Mouse (Mus musculus) C2C12 (cell line): Measurements from ENCODE around the gene 1700003H04Rik. TPM values are rescaled to one million over a fixed set of nuclear protein-coding genes. Genes with fewer than 3 reads are reported as not detected.

ENCODE experiments used
- H3K27me3 ChIP-seq: one replicate; pipeline ENCODE4 v1.6.1; 2011; ENCODE audit not compliant: control insufficient read depth, insufficient read depth, insufficient read length
- H3K36me3 ChIP-seq: one replicate; pipeline ENCODE4 v1.6.1; 2011; ENCODE audit not compliant: control insufficient read depth, insufficient read depth
- H3K4me3 ChIP-seq: one replicate; pipeline ENCODE4 v1.5.1; 2011; ENCODE audit warnings: mild to moderate bottlenecking, control low read depth; ENCODE audit not compliant: poor library complexity, insufficient read depth, severe bottlenecking
- H3K79me2 ChIP-seq: one replicate; pipeline ENCODE4 v1.6.1; 2011; ENCODE audit not compliant: control insufficient read depth, insufficient read depth
- H3K79me3 ChIP-seq: one replicate; pipeline ENCODE4 v1.6.1; 2011; ENCODE audit warnings: low read depth, control low read depth
- H3ac ChIP-seq: one replicate; pipeline ENCODE3; 2011; ENCODE audit warnings: low read depth; ENCODE audit not compliant: control insufficient read depth, insufficient read length
- CEBPB ChIP-seq: IDR thresholded peaks from one replicate; pipeline ENCODE4 v1.6.1; 2011; ENCODE audit warnings: low read depth, mild to moderate bottlenecking, control low read depth, moderate library complexity
- CTCF ChIP-seq: IDR thresholded peaks from one replicate; pipeline ENCODE4 v1.5.1; 2011; ENCODE audit not compliant: control insufficient read depth, insufficient read depth, insufficient read length
- FOSL1 ChIP-seq: IDR thresholded peaks from one replicate; pipeline ENCODE4 v1.8.0; 2011; ENCODE audit warnings: mild to moderate bottlenecking, low read length; ENCODE audit not compliant: poor library complexity, insufficient read depth, severe bottlenecking
- MAX ChIP-seq: IDR thresholded peaks from one replicate; pipeline ENCODE4 v1.6.1; 2011; ENCODE audit warnings: mild to moderate bottlenecking, control low read depth
- MYOD1 ChIP-seq: IDR thresholded peaks from one replicate; pipeline ENCODE4 v1.6.1; 2011; ENCODE audit warnings: low read depth; ENCODE audit not compliant: control insufficient read depth, insufficient read length
- MYOG ChIP-seq: IDR thresholded peaks from one replicate; pipeline ENCODE4 v1.6.1; 2011; ENCODE audit not compliant: control insufficient read depth, insufficient read length; ENCODE audit errors: extremely low read depth
- USF1 ChIP-seq: IDR thresholded peaks from one replicate; pipeline ENCODE4 v1.6.1; 2011; ENCODE audit warnings: low read depth, mild to moderate bottlenecking, control low read depth, moderate library complexity
- long read RNA-seq, 2 experiments: library from polyadenylated mRNA; unstranded; transcript quantifications; one replicate each; pipeline ENCODE4 v2.0.0; 2019 to 2020
- polyA plus RNA-seq: library from polyadenylated mRNA; unstranded; fragments of >200 nt; fragmentation: generic; extraction: Trizol; gene quantifications from one replicate; pipeline ENCODE4 v1.2.1, GENCODE M21; 2012; ENCODE audit warnings: missing spikeins

The 1700003H04Rik gene
- polyA plus RNA-seq: not detected
- long read RNA-seq, experiment 1: 0 reads
- long read RNA-seq, experiment 2: 0 reads

DNA sequence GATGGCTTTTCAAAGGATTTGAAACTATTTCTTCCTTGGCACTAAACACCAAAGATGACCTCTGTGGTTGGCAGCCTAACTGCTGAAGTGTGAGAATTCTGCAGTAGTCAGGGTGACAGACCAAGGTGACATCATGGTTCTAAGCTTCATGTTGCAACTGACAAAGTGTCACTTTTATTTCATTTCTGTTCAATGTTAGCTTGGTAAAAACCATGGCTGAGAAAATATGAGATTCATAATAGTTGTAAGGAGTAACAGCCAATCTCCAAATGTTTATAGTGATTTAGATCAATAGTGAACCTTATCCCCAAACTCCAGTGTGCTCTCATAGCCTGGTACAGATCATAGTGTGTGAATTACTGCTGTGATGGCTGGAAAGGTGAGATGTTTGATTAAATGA, at the start of gene 1700003H04Rik:
TSS of gene 1700003H04Rik (minus strand) at position 101 of the 400 bp plus-strand sequence.
- Histone ChIP-seq H3K27me3 (no peaks in the 10 kb centered on the region), H3K79me3 (no peaks in the 10 kb centered on the region), H3ac (no peak within 1 kb of the TSS), H3K79me2 (no peaks in the 10 kb centered on the region), H3K4me3 (no peak within 1 kb of the TSS), H3K36me3 (no peaks in the 10 kb centered on the region)
- no peak for TF ChIP-seq CEBPB
- TF ChIP-seq MYOD1: no peak
- no peak for TF ChIP-seq CTCF
- no peak for TF ChIP-seq USF1
- no peak for TF ChIP-seq MAX
- TF ChIP-seq MYOG: no peak

- Histone ChIP-seq H3K27me3 (no peaks in the 10 kb centered on the region), H3K36me3 (no peaks in the 10 kb centered on the region), H3ac (no peak overlapping the region), H3K79me3 (no peaks in the 10 kb centered on the region), H3K79me2 (no peaks in the 10 kb centered on the region), H3K4me3 (no peak overlapping the region)
- TF ChIP-seq USF1 (no peak), MAX (no peak), CTCF (no peak), FOSL1 (no peak), CEBPB (no peak), MYOG (no peak), MYOD1 (no peak)
Observed at GRCm38 (mm10) chr3:124623031-124623430, 42.1 kb upstream of the 1700003H04Rik start.

DNA sequence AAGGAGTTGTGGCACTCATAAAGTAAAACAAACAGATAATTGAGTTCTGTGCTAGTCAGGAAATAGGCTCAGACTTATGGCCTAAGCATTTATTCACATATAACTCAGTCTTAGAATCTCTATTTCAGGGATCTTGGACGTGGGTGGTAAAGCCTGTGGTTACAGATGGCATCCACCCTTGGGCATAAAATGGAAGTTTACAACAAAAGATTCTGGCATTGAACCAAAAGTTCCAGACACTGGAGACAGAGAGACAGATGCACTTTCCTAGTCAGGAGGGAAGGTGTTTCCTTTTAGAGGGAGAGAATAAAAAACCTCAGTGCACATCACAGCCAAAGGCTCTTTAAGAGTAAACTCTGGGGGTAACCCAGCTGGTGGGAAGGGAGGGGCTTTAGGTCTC, 32.4 kb upstream of the 1700003H04Rik start:
- Histone ChIP-seq H3K27me3 (no peaks in the 10 kb centered on the region), H3K36me3 (no peaks in the 10 kb centered on the region), H3ac (no peak overlapping the region), H3K79me3 (no peaks in the 10 kb centered on the region), H3K79me2 (no peaks in the 10 kb centered on the region), H3K4me3 (no peak overlapping the region)
- no peak for TF ChIP-seq USF1
- no peak for TF ChIP-seq CEBPB
- TF ChIP-seq MAX: no peak
- TF ChIP-seq MYOD1: no peak
- no peak for TF ChIP-seq FOSL1
- no peak for TF ChIP-seq CTCF
- TF ChIP-seq MYOG: no peak

DNA sequence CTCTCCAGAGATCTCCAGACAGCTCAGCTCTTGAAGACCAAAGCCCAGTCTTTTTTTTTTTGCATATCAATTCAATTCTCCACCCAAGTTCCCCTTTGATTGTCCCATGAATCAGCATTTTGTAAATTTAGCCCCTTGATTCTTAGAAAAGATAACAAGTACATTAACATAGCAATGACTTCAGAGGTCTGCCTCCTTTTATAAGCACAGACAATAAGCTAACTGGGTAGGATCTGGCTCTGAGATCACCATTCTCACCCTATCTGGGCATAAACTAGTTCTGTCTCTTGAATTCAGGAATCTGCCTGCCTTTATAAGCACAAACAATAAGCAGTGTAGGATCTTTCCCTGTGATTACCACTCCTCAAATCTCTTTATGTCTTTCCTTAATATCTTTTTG, 29.1 kb upstream of the 1700003H04Rik start:
- no peaks in the 10 kb centered on the region for H3K79me3 ChIP-seq
- no peaks in the 10 kb centered on the region for H3K79me2 ChIP-seq
- no peaks in the 10 kb centered on the region for H3K27me3 ChIP-seq
- no peak overlapping the region for H3ac ChIP-seq
- no peak overlapping the region for H3K4me3 ChIP-seq
- TF ChIP-seq MYOD1: no peak
- TF ChIP-seq MYOG: no peak
- TF ChIP-seq MAX: no peak
- no peak for TF ChIP-seq CEBPB
- TF ChIP-seq FOSL1: no peak
- TF ChIP-seq USF1: no peak
- TF ChIP-seq CTCF: no peak
- no peaks in the 10 kb centered on the region for H3K36me3 ChIP-seq

DNA sequence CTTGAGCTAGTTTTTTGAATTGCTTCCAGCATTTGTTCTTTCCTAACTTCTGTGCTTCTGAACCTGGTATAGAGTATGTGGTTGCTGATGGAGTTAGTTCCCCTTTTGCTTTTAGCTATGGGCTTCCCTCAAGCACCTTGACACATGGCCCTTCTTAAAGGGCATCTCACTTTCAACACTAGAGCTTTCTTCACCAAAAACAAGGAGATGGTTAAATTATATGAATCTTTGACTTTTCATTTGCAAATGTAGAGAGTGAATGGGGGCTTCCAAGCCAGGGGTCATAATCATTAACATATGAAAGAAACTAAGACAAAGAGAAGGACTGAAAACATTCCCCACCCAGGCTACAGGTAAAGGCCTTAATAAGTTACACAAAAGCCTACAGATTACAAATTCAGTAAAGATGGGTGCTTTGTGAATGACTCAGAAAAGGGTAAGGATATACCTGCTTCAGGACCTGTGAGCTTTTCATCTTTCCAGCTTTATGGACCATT, 25.2 kb upstream of the 1700003H04Rik start:
- H3K4me3 ChIP-seq: no peak overlapping the region
- no peak for TF ChIP-seq FOSL1
- TF ChIP-seq USF1: no peak
- no peak for TF ChIP-seq CEBPB
- TF ChIP-seq MYOD1: no peak
- TF ChIP-seq MAX: no peak
- TF ChIP-seq MYOG: no peak
- TF ChIP-seq CTCF: no peak
- H3K27me3 ChIP-seq: no peaks in the 10 kb centered on the region
- no peaks in the 10 kb centered on the region for H3K79me2 ChIP-seq
- no peaks in the 10 kb centered on the region for H3K79me3 ChIP-seq
- no peak overlapping the region for H3ac ChIP-seq
- H3K36me3 ChIP-seq: no peaks in the 10 kb centered on the region

GRCm38 (mm10) chr3:124605518-124605917, 24.6 kb upstream of the 1700003H04Rik start:
- no peaks in the 10 kb centered on the region for H3K36me3 ChIP-seq
- H3K79me3 ChIP-seq: no peaks in the 10 kb centered on the region
- H3K4me3 ChIP-seq: no peak overlapping the region
- H3ac ChIP-seq: no peak overlapping the region
- TF ChIP-seq CTCF: no peak
- no peak for TF ChIP-seq USF1
- no peak for TF ChIP-seq FOSL1
- TF ChIP-seq MYOD1: no peak
- TF ChIP-seq MAX: no peak
- TF ChIP-seq MYOG: no peak
- TF ChIP-seq CEBPB: no peak
- H3K27me3 ChIP-seq: no peaks in the 10 kb centered on the region
- H3K79me2 ChIP-seq: no peaks in the 10 kb centered on the region
